Mouse (Mus musculus): ENCODE data around the gene Muc1.
A peak's percentile ranks its signal among the peaks of the same experiment; 100 is the strongest.

Muc1 gene

GRCm38 (mm10) chr3:89228836-89229235 lies at the start of gene Muc1:
Muc1 (plus strand) TSS chr3:89229057.
- no peak for DNase-seq (ENCODE audit: low read depth, low spot score)

DNA sequence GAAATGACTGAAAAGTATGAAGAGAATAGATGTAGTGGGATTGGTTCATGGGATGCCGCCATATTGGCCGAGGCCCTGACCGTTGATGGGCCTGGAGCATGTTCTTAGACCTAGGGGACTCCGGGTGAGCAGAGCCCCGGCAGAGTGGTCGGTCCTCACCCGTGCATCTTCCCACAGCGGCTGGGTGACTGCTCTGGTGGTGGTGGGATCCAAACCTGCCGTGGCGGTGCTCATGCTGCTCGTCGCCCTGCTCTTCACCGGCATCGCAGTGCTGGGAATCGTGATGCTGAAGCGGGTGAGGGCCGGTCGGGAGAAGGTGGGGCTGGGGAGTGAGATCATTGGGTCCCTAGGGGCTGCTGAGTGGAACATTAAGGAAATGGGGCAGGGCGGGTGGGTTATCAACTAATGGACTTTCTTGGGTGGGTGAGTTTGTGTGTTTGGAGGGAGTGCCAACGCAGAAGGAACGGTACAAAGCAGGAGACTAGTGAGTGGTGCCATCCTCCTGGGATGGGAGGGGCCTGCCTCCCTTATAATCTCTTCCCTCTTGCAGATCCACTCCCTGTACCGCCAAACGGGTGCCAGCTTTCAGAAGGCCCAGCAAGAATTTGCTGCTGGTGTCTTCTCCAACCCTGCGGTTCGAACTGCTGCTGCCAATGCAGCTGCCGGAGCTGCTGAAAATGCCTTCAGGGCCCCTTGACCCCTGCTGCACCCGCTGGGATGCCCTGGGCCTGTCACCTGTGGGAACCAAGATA lies 46.9 kb upstream of the Muc1 start:
- no peak for DNase-seq (ENCODE audit: low read depth, low spot score)

- no peak for DNase-seq (ENCODE audit: low read depth, low spot score)
Observed at GRCm38 (mm10) chr3:89182531-89183057, 46.3 kb upstream of the Muc1 start.

GRCm38 (mm10) chr3:89183058-89183958 lies 45.5 kb upstream of the Muc1 start, which contains the start of gene Fam189b:
Fam189b (plus strand) TSS chr3:89183143.
- DNase-seq (ENCODE audit: low read depth, low spot score): peak; percentile 81

- DNase-seq (ENCODE audit: low read depth, low spot score): no peak
Observed at GRCm38 (mm10) chr3:89183959-89184315, 44.9 kb upstream of the Muc1 start.

- DNase-seq (ENCODE audit: low read depth, low spot score): no peak
Observed at GRCm38 (mm10) chr3:89187197-89187596, 41.7 kb upstream of the Muc1 start.

GRCm38 (mm10) chr3:89187690-89188477 lies 41.0 kb upstream of the Muc1 start:
- DNase-seq (ENCODE audit: low read depth, low spot score): no peak

DNA sequence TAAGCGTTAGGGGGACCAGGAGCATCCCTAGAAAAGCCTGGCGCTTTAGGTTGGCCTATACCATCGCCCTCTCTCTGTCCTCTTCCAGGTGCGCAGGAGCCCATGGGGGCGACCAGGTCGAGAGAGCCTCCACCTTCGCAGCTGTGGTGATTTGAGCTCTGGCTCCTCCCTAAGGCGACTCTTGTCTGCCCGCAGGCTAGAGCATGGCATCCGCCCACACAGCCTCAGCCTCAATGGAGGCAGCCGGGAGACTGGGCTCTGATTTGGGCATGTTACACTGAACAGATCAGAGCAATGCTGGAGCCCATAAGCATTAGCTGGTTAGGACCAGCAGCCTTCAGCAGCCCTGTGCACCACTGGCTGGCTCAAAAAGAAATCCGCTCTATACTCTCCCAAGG lies 40.4 kb upstream of the Muc1 start:
- DNase-seq (ENCODE audit: low read depth, low spot score): no peak

GRCm38 (mm10) chr3:89190436-89190835 lies 38.4 kb upstream of the Muc1 start:
- no peak for DNase-seq (ENCODE audit: low read depth, low spot score)

GRCm38 (mm10) chr3:89193351-89193750 lies 35.5 kb upstream of the Muc1 start:
- DNase-seq (ENCODE audit: low read depth, low spot score): no peak

- DNase-seq (ENCODE audit: low read depth, low spot score): no peak
Observed at GRCm38 (mm10) chr3:89193853-89194252, 35.0 kb upstream of the Muc1 start.

- peak; percentile 88 for DNase-seq (ENCODE audit: low read depth, low spot score)
Observed at GRCm38 (mm10) chr3:89195979-89196877, 32.6 kb upstream of the Muc1 start.

DNA sequence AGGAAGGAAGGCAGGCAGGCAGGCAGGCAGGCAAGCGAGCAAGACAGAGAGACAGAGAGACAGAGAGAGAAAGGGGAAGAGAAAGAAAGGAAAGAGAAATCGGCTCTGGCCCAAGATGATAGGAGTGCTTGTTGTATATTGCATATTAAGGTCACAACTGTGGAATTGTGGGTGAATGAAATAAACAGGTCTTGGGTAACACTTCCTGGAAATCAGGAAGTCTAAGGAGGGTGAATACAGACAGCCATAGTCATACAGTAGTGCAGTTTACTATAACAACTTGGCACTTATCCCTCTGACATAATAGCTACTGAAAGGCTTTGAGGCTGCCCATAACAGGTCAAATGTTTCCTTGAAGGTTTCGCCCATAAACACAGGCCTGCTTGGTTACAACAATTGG lies 29.0 kb upstream of the Muc1 start:
- no peak for DNase-seq (ENCODE audit: low read depth, low spot score)

DNA sequence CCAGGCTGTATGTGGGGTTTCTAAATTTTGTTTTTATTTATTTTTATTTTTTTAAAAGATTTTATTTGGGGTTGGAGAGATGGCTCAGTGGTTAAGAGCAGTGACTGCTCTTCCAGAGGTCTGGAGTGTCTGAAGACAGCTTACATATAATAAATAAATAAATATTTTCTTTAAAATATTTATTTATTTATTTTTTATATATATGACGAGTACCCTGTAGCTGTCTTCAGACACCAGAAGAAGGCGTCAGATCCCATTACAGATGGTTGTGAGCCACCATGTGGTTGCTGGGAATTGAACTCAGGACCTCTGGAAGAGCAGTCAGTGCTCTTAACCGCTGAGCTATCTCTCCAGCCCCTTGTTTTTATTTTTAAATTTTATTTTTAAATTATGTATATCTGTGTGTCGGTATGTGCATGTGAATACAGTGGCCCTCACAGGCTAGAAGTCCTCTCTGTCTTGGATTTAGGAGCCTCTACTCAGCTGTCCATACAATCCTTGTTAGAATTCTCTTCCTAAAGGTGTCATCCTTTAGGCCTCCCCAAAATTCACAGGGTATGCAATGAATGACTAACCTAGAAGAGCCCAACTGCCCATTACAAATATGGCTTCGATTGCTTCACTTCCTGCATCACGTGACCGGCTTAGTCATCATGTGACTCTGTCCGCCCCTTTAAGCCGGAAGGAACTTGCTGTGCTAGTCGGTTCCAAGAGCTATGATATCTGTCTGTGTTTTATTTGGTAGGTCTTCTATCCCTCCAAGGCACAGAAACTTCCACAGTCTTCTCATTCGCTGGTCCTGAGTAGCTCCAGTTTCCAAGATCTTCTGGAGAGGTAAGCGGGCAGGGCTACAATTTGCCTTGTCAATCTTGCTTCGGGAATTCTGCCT lies 26.4 kb upstream of the Muc1 start, which contains the start of gene Gba:
Gba (plus strand) TSS at position 676 of the 889 bp plus-strand sequence.
- peak; percentile 83 for DNase-seq (ENCODE audit: low read depth, low spot score)

DNA sequence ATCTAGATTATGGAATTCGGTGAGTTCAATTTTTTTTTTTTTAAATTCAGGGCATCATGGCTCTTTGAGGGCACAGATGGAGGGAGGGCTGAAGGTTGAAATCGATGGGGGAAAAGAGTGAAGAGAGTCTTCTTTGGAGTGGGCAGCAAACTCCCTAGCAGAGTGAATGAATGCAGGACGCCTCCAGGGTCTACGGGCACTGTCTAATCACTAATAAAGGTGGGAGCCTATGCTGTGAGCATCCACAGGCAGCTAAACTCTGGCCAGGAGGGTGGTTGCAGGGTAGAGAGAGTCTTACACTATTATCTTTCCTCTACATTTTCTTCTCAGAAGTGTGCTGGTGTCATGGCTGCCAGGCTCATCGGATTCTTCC lies 25.7 kb upstream of the Muc1 start:
- no peak for DNase-seq (ENCODE audit: low read depth, low spot score)

DNA sequence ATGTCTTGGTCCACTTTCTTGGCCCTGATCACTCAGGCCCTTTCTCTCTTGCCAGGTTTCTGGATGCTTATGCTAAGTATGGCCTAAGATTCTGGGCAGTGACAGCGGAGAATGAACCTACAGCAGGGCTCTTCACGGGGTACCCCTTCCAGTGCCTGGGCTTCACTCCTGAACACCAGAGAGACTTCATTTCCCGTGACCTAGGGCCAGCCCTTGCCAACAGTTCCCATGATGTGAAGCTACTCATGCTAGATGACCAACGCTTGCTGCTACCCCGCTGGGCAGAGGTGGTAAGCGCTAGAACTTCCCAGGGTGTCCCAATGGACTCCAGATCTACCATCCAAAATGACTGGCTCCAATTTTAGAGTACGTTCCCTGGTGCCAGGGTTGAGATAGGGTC lies 22.8 kb upstream of the Muc1 start:
- no peak for DNase-seq (ENCODE audit: low read depth, low spot score)

- no peak for DNase-seq (ENCODE audit: low read depth, low spot score)
Observed at GRCm38 (mm10) chr3:89206695-89207094, 22.2 kb upstream of the Muc1 start.

DNA sequence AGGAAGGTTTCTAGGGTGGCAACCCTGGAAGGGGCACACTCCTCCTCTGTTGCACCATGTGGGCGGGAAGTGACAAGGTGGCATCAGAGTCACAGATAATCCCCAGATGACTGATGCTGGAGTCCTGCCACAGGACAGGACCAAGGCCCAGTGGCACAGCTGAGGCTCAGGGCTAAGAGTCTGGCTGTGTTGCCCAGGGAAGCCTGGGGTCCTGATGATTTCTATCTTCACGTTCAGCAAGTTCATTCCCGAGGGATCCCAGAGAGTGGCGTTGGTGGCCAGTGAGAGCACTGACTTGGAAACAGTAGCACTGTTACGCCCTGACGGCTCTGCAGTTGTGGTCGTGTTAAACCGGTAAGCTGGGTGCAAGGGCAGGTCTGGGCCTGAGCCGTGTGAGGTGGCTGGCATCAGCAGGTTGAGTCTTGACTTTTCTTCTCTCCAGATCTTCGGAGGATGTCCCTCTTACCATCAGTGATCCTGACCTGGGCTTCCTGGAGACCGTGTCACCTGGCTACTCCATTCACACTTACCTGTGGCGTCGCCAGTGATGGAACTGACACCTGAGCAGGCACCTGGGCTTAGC lies 20.7 kb upstream of the Muc1 start:
- DNase-seq (ENCODE audit: low read depth, low spot score): no peak

DNA sequence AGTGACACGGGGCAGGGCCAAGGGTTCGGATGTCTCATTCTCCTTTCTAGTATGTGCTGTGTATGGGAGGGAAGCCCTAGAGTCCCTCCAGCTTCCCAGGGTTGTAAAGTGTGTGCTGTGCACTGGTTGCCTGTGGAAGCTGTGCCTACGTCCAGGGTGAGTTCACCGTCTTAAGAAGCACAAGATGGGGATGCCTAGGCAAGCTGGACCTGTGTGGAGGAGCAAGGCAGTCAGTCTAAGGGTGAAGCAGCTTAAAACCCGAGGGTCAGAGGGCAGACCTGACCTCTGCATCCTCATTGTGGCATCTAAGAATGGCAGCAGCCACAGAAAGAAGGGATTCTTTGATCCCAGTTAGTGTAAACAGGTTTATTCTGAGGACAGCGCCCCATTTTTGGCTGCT lies 20.1 kb upstream of the Muc1 start:
- no peak for DNase-seq (ENCODE audit: low read depth, low spot score)

All from embryo, embryonic 11.5 days (tissue).